Mouse (Mus musculus) heart, embryonic 14.5 days (tissue): ENCODE results near the gene Ankdd1a. TPM values are rescaled to one million over a fixed set of nuclear protein-coding genes. Genes with fewer than 3 reads are reported as not detected.
A peak's percentile ranks its signal among the peaks of the same experiment; 100 is the strongest.

Source experiments
- ATAC-seq: fragments of 200-750 bp; cut with Nextera tagmentation; 2 replicates; pipeline ENCODE4 v1.8.0; 2017; ENCODE audit warnings: low read depth, moderate TSS enrichment; ENCODE audit not compliant: insufficient number of reproducible peaks, insufficient read depth, low FRiP score
- H3K27ac ChIP-seq, 2 experiments: fragments of 200-500 bp in 1 of 2; fragments of 300-500 bp in 1 of 2; sonication (generic) in 1 of 2; replicated peaks in 1 of 2; 2 replicates each; pipeline ENCODE4 v1.5.1; 2012 to 2014; ENCODE audit warnings: low read depth in 2 of 2, low read length in 2 of 2, control low read depth in 1 of 2, mild to moderate bottlenecking in 1 of 2, mixed read lengths in 1 of 2; ENCODE audit not compliant: control insufficient read depth in 1 of 2, insufficient read depth in 1 of 2
- H3K27me3 ChIP-seq: fragments of 300-500 bp; sonication (generic); 2 replicates; pipeline ENCODE4 v1.6.1; 2014; ENCODE audit warnings: mild to moderate bottlenecking, low read length, control low read depth; ENCODE audit not compliant: control insufficient read depth, insufficient read depth
- H3K36me3 ChIP-seq: fragments of 300-500 bp; sonication (generic); 2 replicates; pipeline ENCODE4 v1.6.1; 2014; ENCODE audit warnings: mild to moderate bottlenecking, control low read depth, low read length, mixed read lengths; ENCODE audit not compliant: control insufficient read depth, insufficient read depth
- H3K4me1 ChIP-seq, 2 experiments: fragments of 200-500 bp in 1 of 2; fragments of 300-500 bp in 1 of 2; sonication (generic) in 1 of 2; 2 replicates each; pipeline ENCODE4 v1.6.1; 2012 to 2014; ENCODE audit warnings: low read length in 2 of 2, control low read depth in 1 of 2, mixed read lengths in 1 of 2; ENCODE audit not compliant: control insufficient read depth in 2 of 2, insufficient read depth in 2 of 2
- H3K4me2 ChIP-seq: fragments of 300-500 bp; sonication (generic); 2 replicates; pipeline ENCODE4 v1.6.1; 2014; ENCODE audit warnings: mild to moderate bottlenecking, low read length
- H3K4me3 ChIP-seq, 2 experiments: fragments of 200-500 bp in 1 of 2; fragments of 300-500 bp in 1 of 2; sonication (generic) in 1 of 2; 2 replicates each; pipeline ENCODE4 v1.5.1; 2012 to 2014; ENCODE audit warnings: low read length in 2 of 2, mild to moderate bottlenecking in 2 of 2, control low read depth in 1 of 2, low read depth in 1 of 2, moderate library complexity in 1 of 2; ENCODE audit not compliant: control insufficient read depth in 1 of 2, insufficient read depth in 1 of 2
- H3K9ac ChIP-seq: fragments of 300-500 bp; sonication (generic); 2 replicates; pipeline ENCODE4 v1.6.1; 2014; ENCODE audit warnings: mild to moderate bottlenecking, low read length
- H3K9me3 ChIP-seq: fragments of 300-500 bp; sonication (generic); 2 replicates; pipeline ENCODE4 v1.6.1; 2016; ENCODE audit warnings: low read length, control low read depth; ENCODE audit not compliant: control insufficient read depth
- WGBS: fragments of 180-500 bp; shearing (Covaris S2); extraction: QIAGEN DNeasy Blood & Tissue Kit; methylation state at CpG from one replicate; pipeline ENCODE4 v1.1.7; 2014; 5-methylcytosine and 5-hydroxymethylcytosine counted together
- polyA plus RNA-seq: library from polyadenylated mRNA; unstranded; fragments of >200 nt; fragmentation: Nextera tagmentation; extraction: Ambion mirVana; gene quantifications from 2 replicates; pipeline ENCODE4 v1.2.1, GENCODE M21; 2014

Gene Ankdd1a
- polyA plus RNA-seq, 1 experiment from 2014 or later, result not detected

GRCm38 (mm10) chr9:65545635-65546412 is 25.8 kb upstream of the Ankdd1a start:
- no peaks in the 10 kb centered on the region for H3K27me3 ChIP-seq
- ATAC-seq, result no peak
- no peaks in the 10 kb centered on the region for H3K9me3 ChIP-seq
- peak overlapping the region; percentile 29 to 45; a peak in 3 of 4 replicates for H3K27ac ChIP-seq
- no peak overlapping the region for H3K9ac ChIP-seq
- WGBS, result 68% methylated on average over 10 of the region's 10 CpGs
- H3K4me1 ChIP-seq, result peaks cover 34 to 60% of the 10 kb centered on the region in 2 experiments
- no peaks in the 10 kb centered on the region for H3K36me3 ChIP-seq
- H3K4me2 ChIP-seq, result no peak overlapping the region
- no peak overlapping the region for H3K4me3 ChIP-seq

- H3K4me1 ChIP-seq, result peaks cover 25 to 40% of the 10 kb centered on the region in 2 experiments
- 16% methylated on average over 7 of the region's 7 CpGs for WGBS
- H3K27me3 ChIP-seq, result no peaks in the 10 kb centered on the region
- no peaks in the 10 kb centered on the region for H3K36me3 ChIP-seq
- ATAC-seq, result no peak
- H3K4me2 ChIP-seq, result peak overlapping the region; percentile 22; the same call in 1 of the 2 replicates
- peak overlapping the region; percentile 88 to 91 for H3K27ac ChIP-seq
- no peak overlapping the region for H3K9ac ChIP-seq
- H3K9me3 ChIP-seq, result no peaks in the 10 kb centered on the region
- H3K4me3 ChIP-seq, result no peak overlapping the region
Observed at GRCm38 (mm10) chr9:65542111-65542524, 22.1 kb upstream of the Ankdd1a start.

GRCm38 (mm10) chr9:65541126-65542068 is 21.4 kb upstream of the Ankdd1a start:
- H3K27me3 ChIP-seq, result no peaks in the 10 kb centered on the region
- peak overlapping the region; percentile 88 to 91 for H3K27ac ChIP-seq
- WGBS, result 29% methylated on average over 13 of the region's 13 CpGs
- peak overlapping the region; percentile 22; the same call in 1 of the 2 replicates for H3K4me2 ChIP-seq
- ATAC-seq, result peak; percentile 39; the same call in 1 of the 2 replicates
- no peaks in the 10 kb centered on the region for H3K9me3 ChIP-seq
- no peak overlapping the region for H3K9ac ChIP-seq
- H3K4me3 ChIP-seq, result no peak overlapping the region
- H3K4me1 ChIP-seq, result peaks cover 22 to 33% of the 10 kb centered on the region in 2 experiments
- H3K36me3 ChIP-seq, result no peaks in the 10 kb centered on the region

- Histone ChIP-seq H3K9ac (no peak overlapping the region), H3K4me1 (peaks cover 13 to 21% of the 10 kb centered on the region in 2 experiments), H3K4me2 (no peak overlapping the region), H3K9me3 (no peaks in the 10 kb centered on the region), H3K27me3 (no peaks in the 10 kb centered on the region), H3K36me3 (no peaks in the 10 kb centered on the region), H3K27ac (no peak overlapping the region), H3K4me3 (no peak overlapping the region)
- no peak for ATAC-seq
- 71% methylated on average over 9 of the region's 9 CpGs for WGBS
Observed at GRCm38 (mm10) chr9:65539697-65540096, 19.7 kb upstream of the Ankdd1a start.

- 84% methylated on average over 8 of the region's 8 CpGs for WGBS
- Histone ChIP-seq H3K27ac (no peak overlapping the region), H3K4me3 (no peak overlapping the region), H3K4me2 (no peak overlapping the region), H3K36me3 (no peaks in the 10 kb centered on the region), H3K9ac (no peak overlapping the region), H3K9me3 (no peaks in the 10 kb centered on the region), H3K4me1 (peaks cover 13 to 19% of the 10 kb centered on the region in 2 experiments), H3K27me3 (no peaks in the 10 kb centered on the region)
- ATAC-seq, result no peak
Observed at GRCm38 (mm10) chr9:65537901-65538630, 18.1 kb upstream of the Ankdd1a start.

GRCm38 (mm10) chr9:65536491-65536890 is 16.5 kb upstream of the Ankdd1a start:
- H3K9ac ChIP-seq, result no peak overlapping the region
- peaks cover 4% of the 10 kb centered on the region in 2 experiments for H3K4me1 ChIP-seq
- H3K36me3 ChIP-seq, result no peaks in the 10 kb centered on the region
- no peak overlapping the region for H3K4me3 ChIP-seq
- ATAC-seq, result no peak
- H3K4me2 ChIP-seq, result no peak overlapping the region
- H3K27me3 ChIP-seq, result no peaks in the 10 kb centered on the region
- WGBS, result 81% methylated on average over 4 of the region's 4 CpGs
- H3K9me3 ChIP-seq, result no peaks in the 10 kb centered on the region
- H3K27ac ChIP-seq, result no peak overlapping the region
